Mouse (Mus musculus): Measurements from ENCODE around the gene Rrp7a. TPM values are rescaled to one million over a fixed set of nuclear protein-coding genes. Genes with fewer than 3 reads are reported as not detected.

Rrp7a gene
- total RNA-seq, 2 experiments from 2014 or later, result 33.6 to 40.4 TPM

DNA sequence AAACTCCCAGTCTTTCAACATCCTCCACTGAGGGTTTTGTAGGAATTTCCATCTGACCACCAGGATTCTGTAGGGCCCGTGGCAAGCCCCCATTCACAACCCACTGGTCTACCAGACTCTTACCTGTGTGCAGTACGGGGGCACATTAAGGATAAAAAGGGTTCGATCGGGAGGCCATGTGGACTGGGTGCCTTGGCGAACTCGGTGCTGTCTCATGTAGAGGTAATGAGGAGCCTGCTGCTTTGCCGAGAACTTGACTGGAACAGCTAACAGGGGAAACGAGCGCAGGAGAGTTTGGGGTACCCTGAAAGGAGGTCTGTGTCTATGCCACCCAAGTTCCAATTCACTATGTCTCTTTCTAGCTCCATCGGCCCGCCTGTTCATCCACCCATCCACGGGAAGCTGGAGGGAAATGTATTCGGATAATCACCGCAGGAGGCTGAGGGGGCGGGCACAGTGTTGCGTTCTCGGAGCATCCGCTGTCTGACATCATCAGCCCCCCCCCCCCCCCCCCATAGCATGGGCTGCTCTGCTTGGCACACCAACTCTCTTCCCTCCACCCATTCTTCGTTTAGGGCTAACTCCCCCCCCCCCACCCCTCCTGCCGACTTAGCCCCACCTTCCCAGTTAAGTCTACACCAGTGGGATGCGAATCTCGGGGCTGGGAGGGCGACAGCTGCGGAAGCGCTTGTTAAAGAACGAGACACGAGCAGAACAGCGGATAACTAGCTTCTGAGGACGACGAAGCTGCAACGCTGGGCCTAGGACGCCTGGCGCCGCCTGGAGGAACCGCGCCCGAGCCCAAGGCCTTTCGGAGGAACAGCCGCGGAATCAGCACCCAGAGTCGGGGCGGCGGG, 664 bp downstream of the Rrp7a start:
- DNase-seq, result no peak
- intact Hi-C loops (cut with DNase I), result no loop called here

DNA sequence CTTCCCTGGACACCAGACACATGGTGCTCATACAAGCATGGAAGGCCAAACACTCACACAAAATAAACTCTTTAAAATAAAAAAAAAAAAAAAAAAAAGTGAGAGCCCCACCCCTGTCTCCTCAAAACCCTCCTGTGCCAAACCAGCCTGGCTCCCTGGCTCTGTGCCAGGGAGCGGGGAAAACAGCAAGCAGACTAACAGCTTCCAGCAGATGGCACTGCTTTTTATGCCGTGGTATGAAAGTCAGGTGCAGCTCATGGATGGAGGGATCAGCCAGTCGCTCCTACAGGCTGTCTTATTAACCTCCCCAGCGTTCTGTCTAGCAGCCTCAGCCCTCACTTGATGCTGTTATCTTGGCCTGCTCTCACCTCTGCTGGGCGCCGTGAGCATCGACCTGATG, 4.2 kb downstream of the Rrp7a start:
- no peak for DNase-seq
- intact Hi-C loops (cut with DNase I), result no loop called here

DNA sequence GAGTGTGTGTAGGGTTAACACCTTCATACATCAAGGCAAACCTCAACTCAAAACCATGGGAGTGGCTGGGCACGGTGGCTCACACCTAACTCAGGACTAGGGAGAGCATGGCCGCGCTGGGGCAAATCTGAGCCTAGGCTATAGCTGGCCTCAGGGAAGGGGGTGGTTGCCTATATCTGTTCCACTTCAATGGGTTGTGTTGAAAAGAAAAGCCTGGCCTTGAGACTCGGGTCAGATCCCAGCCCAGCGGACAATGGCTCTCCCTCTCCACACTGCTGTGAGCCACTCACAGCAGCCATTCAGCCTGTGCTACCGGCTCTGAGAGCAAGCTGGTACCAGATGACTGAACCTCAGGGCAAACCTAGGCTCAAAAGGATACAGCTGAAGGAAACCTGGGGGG, 7.5 kb downstream of the Rrp7a start:
- DNase-seq, result no peak
- intact Hi-C loops (cut with DNase I), result no loop called here

DNA sequence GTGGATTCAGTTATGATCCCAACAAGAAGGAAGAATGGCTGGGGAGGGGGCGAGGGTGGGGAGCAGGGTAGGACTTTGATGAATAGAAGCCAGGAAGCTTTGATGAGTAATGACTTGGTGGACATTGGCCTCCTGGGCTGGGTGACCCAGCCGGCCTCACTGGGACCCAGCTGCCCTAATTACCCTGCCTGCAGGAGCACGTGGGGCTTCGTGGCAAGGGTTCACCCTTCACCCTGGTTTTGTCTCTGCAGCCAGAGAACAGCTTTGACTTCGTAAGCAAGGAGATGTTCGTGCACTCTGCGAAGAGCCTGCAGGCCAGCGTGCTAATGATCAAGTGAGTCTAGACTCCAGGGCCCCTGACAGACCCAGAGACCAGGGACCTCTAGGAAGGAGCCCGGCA, 8.5 kb downstream of the Rrp7a start:
- no peak for DNase-seq
- intact Hi-C loops (cut with DNase I), result no loop called here

DNA sequence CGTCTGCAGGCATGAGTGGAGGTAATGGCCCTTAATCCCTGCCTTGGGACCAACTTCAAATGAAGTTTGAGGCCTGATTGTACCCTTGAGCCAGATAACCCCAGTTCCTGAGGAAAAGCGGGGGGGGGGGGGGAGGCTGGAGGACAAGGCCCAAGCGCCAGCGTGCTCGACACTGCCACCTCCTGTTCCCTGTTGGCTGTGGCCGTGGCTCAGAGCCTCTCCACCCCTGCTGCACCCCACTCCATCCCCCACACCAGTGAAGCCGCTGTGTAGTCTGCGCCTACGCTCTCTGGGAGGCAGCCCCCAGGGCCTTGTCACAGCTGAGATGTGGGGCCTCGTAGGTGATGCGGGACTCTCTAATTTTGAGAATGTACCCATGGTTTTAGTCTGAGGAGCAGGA, 9.7 kb downstream of the Rrp7a start:
- peak; percentile 62 to 74 for DNase-seq
- intact Hi-C loops (cut with DNase I), result no loop called here

DNA sequence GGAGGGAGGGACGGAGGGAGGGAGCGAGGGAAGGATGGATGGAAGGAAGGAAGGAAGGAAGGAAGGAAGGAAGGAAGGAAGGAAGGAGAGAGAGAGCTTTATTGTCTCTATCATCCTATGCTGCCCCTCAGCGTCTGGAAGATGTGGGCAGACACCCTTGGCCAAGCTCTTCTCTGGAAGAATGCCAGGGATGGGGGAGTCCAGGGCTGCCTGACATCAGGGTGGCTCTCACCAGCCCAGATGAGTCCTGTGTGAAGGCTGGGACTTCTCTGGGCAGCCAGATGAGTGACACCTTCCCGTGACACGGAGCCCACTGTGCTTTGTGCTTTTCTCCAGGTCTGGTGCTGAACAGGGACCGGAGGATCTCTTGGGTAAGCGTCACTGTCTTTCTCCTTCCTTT, 10.7 kb downstream of the Rrp7a start:
- DNase-seq, result no peak
- intact Hi-C loops (cut with DNase I), result no loop called here

DNA sequence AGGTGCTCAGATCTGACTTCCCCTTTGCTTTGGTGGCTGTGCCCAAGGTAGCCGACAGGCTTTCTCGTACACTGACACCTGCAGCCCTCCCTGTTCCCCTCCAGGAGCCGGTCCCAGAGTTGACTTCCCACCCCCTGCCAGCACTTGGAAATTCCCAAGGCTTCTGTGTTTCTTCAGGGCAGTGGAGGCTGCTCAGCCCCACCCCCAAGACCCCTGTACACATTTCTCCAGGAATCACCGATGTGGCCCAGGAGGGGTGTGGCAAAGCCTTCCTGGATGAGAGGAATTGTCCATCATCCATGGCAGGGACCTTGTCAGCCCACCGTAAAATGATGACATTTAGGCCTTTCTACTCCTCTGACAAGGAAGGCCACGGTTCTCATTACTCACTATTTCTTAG, 11.3 kb downstream of the Rrp7a start:
- DNase-seq, result no peak
- intact Hi-C loops (cut with DNase I), result no loop called here

DNA sequence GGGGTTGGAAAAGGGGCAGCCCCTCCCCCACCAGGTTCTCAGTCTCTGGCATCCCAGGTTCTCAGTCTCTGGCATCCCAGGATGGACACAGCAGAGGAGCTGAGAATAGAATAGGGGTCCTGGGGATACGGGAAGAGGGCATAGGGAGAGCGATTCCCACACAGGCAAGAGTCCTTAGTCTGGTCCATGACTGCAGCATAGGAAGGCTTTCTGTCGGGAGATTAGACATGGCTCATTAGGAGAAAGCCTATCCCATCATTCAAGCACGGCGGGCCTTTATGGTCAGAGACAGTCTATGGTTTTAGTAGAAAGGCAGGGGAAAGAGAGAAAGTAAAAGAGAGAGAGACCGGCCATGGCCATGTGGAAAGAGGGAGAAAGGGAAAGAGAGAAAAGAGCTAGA, 14.8 kb downstream of the Rrp7a start:
- intact Hi-C loops (cut with DNase I), result no loop called here
- no peak for DNase-seq

DNA sequence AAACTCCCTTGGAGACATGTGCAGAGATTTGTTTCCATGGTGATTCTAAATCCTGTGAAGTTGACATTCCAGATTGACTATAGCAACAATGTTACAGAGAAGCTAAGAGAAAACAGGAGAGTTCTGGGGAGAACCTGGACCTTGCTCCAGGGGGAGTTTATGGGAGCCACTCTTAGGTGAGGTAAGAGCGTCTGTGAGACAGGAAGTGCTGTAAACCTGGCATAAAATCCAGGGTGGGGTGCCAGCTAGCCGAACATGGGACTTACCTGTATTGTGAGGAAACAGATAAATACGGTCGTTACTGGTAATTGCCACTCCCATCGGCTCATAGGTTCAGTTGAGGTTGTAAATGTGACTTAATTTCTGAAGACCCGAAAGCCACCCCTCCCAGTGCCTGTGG, 16.2 kb downstream of the Rrp7a start:
- intact Hi-C loops (cut with DNase I), result no loop called here
- DNase-seq, result no peak

DNA sequence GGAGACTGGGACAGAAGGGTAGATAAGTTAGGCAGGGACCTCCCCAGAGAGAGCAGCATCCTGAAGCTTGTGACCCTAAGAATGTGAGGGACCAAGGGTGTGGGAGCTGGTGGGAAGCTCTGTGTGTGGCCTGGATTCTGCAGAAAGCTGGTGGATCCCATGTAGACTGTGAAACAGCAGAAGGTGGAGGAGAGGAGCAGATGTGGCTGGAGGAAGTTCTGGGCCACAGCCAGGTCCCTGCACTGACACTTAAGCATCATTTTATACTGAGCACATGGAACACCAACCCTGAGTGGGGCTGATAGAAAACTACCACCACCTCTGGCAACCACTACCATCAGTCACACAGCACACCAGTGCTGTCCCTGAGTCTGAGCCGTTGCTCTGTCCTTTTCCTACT, 19.5 kb downstream of the Rrp7a start:
- intact Hi-C loops (cut with DNase I), result no loop called here
- DNase-seq, result no peak

DNA sequence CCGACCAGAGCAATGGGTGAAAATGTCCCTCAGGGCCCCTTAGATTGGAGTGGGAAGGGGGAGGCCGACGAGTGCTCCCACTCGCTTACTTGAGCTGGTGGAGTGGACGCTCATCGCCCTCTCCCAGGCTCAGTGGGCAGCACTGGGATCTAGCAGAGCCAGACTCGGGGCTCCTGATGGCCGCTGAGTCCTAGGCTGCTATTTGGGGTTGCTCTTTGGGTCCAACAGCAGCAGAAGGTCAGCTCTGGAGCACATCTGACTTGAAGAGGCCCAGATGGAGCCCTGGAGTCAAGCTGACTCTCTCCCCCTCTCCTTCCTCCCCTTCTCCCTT, 22.3 kb downstream of the Rrp7a start:
- DNase-seq, result no peak
- intact Hi-C loops (cut with DNase I), result no loop called here

DNA sequence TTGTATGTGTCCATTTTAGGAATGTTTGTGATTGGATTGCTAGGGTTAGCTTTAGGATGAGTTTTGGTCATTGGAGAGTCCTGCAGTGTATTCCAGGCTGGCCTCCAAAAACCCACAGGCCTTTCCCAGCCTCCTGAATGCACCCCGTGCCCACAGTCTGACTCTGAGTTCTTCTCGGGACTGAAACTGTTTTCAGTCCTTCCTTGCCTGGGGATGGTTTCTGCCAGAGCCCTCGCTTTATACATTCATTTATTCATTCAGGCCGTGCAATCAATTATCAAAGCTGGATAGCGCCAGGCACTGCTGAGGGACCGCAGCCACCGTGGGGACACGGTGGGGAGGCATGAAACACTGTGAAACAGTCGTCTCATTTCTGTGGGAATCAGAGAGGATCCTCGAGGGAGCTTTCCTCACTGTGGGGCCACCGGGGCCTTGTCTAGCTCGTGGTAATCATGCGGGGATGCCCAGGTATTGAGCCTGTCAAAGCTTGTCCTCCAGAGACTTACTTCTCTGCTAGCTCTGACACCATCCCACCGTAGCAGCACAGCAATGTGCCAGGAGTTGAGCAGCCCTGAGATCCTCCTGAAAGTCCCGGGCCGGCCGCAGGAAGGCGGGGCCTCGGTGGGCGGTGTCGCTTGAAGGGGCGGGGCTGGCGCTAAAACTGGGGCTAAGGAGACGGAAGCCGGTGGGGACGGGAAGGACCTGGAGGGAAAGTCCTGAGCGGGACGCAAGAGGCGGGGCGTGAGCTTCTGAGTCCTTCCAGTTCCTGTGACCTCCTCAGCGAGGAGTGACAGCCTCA, 22.9 kb downstream of the Rrp7a start:
- intact Hi-C loops (cut with DNase I), result no loop called here
- peak; percentile 89 for DNase-seq

DNA sequence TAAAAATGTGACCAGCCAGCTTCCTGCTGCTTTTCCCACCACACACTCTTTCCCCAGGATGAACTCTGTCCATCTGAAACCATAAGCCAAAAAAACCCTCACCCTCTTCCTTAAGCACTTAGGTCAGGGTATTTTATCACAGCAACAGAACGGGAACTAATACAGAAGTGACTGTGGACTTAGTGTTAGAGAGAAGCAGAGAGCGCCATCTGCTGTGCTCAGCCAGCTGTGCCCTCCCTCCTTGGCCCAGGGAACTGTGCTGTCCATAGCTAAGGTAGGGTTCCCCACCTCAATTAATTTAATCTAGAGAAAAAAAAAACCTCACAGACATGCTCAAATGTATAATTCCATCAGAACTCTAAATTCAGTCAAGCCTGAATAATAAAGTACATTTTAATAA, 26.7 kb downstream of the Rrp7a start:
- intact Hi-C loops (cut with DNase I), result no loop called here
- DNase-seq, result no peak

DNA sequence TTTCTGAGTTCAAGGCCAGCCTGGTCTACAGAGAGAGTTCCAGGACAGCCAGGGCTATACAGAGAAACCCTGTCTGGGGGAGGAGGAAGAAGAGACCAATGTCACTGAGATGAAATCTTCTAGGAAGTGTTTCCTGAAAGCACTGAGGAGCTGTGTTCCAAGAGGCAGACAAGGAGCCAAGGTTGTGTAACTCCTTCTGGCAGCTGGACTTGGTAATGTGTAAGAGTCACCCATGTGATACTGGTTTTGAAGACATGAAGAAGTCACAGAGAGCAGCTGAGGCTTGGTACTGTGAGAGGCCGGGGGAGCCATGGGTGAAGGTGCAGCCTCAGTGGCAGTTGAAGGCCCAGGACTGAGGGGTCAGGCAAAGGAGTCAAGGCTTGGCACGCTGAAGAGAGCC, 28.9 kb downstream of the Rrp7a start:
- peak in 1 of 2 experiments; percentile 30 for DNase-seq
- intact Hi-C loops (cut with DNase I), result no loop called here

DNA sequence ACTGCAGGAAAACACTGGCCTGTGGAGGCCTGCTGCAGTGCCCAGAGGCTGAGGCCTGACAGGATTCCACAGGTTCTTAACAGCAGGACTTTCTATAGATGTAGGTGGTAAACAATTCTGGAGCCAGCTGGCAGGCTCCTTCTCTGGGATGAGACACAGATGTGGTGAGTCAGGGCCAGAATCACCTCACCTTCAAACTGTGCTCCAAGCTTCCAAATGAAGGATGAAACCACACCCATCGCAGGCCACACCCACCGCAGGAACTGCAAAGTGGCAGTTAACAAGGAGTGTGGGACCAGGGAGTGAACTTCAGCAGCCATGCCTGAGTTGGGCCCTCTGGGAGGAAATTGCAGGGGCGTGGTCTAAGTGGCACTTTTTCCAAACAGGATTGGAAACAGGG, 31.7 kb downstream of the Rrp7a start:
- intact Hi-C loops (cut with DNase I), result no loop called here
- DNase-seq, result no peak

DNA sequence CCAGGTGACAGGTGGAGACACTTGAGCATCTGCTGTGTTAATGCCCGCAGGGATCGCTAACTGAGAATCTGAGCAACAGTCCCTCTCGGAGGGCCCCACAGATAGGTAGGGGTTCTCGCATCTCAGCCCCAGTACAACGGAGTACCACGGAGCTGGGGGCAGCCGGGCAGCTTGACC, 33.3 kb downstream of the Rrp7a start, which contains the start of gene Serhl:
Serhl (plus strand) TSS at position 78 of the 177 bp plus-strand sequence.
- DNase-seq, result no peak
- intact Hi-C loops (cut with DNase I), result no loop called here

DNA sequence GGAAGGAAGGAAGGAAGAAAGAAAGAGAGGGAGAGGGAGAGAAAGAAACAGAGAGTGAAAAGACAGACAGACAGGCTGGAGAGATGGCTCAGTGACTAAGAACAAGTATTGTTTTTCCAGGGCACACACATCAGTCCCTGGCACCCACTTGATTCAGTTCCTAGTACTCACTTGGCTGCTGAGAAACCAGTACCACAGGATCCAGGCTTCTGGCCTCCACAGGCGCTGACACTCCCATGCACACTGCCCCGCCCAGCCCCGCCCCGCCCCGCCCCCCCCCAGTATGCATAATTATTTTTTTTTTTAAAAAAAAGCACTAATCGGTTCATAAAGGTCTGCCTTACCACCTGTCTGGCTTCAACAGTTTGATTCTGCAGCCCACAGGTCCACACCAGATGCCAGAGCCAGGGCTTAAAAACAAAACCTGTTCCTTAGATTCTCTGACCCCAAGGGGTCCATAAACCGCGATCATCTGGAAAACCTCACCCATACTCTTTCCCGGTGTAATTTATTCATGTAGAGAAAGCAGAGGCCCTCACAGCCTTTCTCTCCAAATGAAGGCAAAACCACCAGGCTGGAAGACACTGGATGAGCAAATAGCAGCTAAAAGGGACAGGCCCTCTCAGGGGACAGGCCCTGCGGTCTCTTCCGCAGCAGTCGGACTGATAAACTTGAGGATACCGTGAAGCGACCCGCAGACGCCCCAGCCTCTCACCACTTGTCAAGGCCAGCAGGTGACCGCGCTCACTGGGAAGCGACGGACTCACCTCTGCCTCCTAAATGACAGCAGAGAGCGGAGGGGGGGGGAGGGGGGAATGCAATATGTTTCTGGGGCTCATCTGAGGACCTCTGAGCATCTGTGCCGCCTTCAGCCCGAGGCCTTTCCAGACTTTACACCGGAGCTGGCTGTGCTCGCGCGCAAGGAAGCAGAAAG, 33.8 kb downstream of the Rrp7a start:
- no peak for DNase-seq
- intact Hi-C loops (cut with DNase I), result no loop called here

DNA sequence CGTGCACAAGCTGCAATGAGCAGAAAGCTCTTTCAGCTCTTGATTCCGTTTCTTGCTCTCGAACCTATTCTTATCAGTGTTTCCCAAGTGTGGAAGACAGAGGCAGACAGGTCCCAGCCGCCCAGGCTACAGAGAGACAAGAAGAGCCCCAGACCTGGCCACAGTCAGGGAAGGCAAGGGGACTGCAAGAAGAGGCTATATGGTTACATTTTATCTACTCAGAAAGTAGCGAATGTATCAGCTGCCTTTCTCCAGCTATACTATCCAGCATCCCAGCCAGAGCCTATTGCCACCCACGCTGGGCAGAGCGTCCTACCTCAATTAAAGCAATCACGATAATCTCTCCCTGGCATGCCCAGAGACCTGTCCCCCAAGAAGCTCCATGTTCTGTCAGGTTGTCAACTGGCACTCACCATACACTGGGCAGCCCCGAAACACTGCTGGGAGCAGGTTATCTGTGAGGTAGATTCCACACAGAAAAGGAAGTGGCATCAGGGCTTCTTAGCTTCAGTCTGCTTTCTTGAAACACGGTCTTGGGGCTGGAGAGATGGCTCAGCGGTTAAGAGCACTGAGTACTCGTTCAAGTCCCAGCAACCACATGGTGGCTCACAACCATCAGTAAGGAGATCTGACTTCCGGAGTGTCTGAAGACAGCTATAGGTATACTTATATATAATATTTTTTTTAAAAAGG, 35.8 kb downstream of the Rrp7a start:
- no peak for DNase-seq
- intact Hi-C loops (cut with DNase I), result no loop called here

DNA sequence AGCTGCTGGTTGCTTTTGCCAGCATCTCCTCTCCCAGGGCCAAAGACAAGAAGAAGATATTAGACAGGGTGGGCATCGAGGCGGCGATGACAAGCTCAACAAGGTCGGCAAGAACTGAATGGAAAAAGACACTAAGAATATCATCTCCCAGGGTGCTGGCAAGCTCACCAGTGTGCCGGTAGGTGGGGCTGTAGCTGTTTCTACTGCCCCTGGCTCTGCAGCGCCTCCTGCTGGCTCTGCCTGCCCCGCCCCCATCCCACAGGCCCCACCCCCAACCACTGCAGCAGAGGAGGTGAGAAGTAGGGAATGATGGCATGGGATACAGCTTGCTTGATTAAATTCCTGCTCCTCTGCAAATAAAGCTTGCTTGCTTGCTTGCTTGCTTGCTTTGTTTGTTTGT, 36.7 kb downstream of the Rrp7a start:
- DNase-seq, result peak; percentile 34 to 43
- intact Hi-C loops (cut with DNase I), result no loop called here

DNA sequence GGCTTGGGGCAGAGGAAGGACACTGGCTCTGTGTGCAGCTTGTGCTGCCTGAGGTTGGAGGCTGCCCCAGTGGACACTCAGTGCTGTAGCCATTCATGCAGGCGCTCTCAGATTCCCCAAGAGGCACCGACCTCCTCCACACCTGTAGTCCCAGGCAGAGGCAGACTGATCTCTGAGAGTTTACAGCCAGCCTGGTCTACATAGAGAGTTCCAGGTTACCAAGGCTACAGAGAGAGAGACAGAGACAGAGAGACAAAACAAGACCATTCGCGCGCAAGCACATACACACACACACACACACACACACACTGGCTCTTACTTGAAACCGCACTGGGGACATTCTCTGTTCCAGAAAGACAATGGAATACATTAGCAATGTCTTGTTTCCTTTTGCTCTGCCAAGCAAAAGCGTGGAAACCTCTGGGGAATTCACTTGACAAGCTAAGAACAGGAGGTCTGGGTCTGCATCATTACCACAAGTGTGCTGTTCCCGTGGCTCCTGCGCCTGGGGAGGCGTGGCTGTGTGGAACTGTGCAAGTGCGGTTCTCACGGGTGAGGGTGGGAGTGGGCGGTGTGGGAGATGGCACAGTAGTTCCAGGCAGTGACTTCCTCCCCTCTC, 38.5 kb downstream of the Rrp7a start:
- intact Hi-C loops (cut with DNase I), result no loop called here
- no peak for DNase-seq

Measured in gastrocnemius, postnatal 36 days (tissue).